Mouse (Mus musculus): ENCODE measurements around the gene C2cd3.

DNA sequence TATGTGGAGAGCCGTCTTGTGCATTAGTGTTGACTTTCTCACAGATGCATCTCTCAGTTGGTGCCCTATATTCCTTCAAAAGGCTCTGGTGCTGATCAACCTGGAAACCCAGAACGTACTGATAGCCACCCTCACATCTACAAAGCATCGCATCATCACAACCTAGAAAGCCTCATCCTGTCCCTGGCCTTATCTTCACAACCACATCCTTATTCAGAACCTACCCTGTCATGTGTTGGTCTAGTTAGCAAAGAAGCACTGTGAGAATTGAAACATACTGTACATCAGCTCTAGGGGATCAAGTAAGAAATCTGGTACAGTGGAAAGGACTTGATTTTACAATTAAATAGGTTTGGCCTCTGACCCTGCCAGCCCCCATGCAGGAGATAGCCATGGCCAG is 77.0 kb downstream of the C2cd3 start:
- TF ChIP-seq CTCF (IDR thresholded peaks at IDR 0.05; ENCODE audit: low read depth) (no peak), EP300 (IDR thresholded peaks at IDR 0.05; ENCODE audit: low read depth) (no peak)

All from heart, postnatal 0 days (tissue).